Mouse (Mus musculus): ENCODE measurements around the gene Defb29. TPM values are rescaled to one million over a fixed set of nuclear protein-coding genes. Genes with fewer than 3 reads are reported as not detected.

Gene Defb29
- polyA plus RNA-seq, 1 experiment from 2014 or later, result not detected

DNA sequence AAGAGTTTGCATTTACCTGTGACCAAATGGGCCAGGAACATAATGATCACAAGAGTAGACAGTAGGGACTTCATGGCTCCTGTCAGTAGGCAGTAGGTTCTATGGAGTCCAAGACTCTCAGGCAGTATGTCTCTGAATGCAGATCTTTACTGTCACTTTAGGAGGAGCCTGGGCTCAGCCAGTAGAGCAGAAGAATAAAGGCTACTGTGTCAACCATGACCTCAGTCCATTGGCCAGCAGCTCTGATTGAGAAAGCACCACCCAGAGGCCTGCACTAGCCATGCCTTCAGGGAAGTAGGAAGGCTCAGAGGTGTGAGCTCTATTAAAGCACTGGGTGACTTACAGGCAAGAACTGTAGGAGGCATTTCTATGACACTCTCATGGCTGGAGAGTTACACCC is 49.9 kb downstream of the Defb29 start, which contains the start of gene Defb22:
TSS of gene Defb22 (minus strand) at position 101 of the 400 bp plus-strand sequence.
- H3K4me3 ChIP-seq, result no peak within 1 kb of the TSS
- no peak for DNase-seq (ENCODE audit: low spot score)
- H3K4me1 ChIP-seq, result peaks cover 7% of the 10 kb centered on the region; the same call in 1 of the 2 replicates
- no peaks in the 10 kb centered on the region for H3K36me3 ChIP-seq
- H3K27ac ChIP-seq, result no peak within 1 kb of the TSS
- no peaks in the 10 kb centered on the region for H3K9me3 ChIP-seq (replicated peaks)
- no peaks in the 10 kb centered on the region for H3K27me3 ChIP-seq (ENCODE audit: low read depth, poor library complexity, severe bottlenecking)

Other genes starting within 250 kb of the Defb29 start
- gene Tbc1d20, start 246.3 kb downstream of the Defb29 start, polyA plus RNA-seq (2016; fragmentation: Nextera tagmentation; extraction: Ambion mirVana), result 31.2 and 37.1 TPM in 2 replicates
- 85.8 and 92.6 TPM in 2 replicates for gene Rbck1, start 207.4 kb downstream of the Defb29 start, polyA plus RNA-seq (2016; fragmentation: Nextera tagmentation; extraction: Ambion mirVana)
- 2.6 and 3.2 TPM in 2 replicates for gene Trib3, start 196.1 kb downstream of the Defb29 start, polyA plus RNA-seq (2016; fragmentation: Nextera tagmentation; extraction: Ambion mirVana)
- gene Nrsn2, start 163.5 kb downstream of the Defb29 start, polyA plus RNA-seq (2016; fragmentation: Nextera tagmentation; extraction: Ambion mirVana), result 0.59 and 1.4 TPM in 2 replicates
- gene Sox12, start 142.0 kb downstream of the Defb29 start, polyA plus RNA-seq (2016; fragmentation: Nextera tagmentation; extraction: Ambion mirVana), result 9.9 and 11.8 TPM in 2 replicates
- 64.9 and 67.2 TPM in 2 replicates for gene Zcchc3, start 125.1 kb downstream of the Defb29 start, polyA plus RNA-seq (2016; fragmentation: Nextera tagmentation; extraction: Ambion mirVana)
- gene 6820408C15Rik, start 124.5 kb downstream of the Defb29 start, polyA plus RNA-seq (2016; fragmentation: Nextera tagmentation; extraction: Ambion mirVana), result 0.40 and 0.61 TPM in 2 replicates
- gene Defb23, start 75.5 kb downstream of the Defb29 start, polyA plus RNA-seq (2016; fragmentation: Nextera tagmentation; extraction: Ambion mirVana), result not detected in 2 replicates
- not detected in 2 replicates for gene Defb20, start 63.0 kb downstream of the Defb29 start, polyA plus RNA-seq (2016; fragmentation: Nextera tagmentation; extraction: Ambion mirVana)
- not detected in 2 replicates for gene Defb22, start 50.0 kb downstream of the Defb29 start, polyA plus RNA-seq (2016; fragmentation: Nextera tagmentation; extraction: Ambion mirVana)
- not detected in 2 replicates for gene Defb26, start 28.4 kb downstream of the Defb29 start, polyA plus RNA-seq (2016; fragmentation: Nextera tagmentation; extraction: Ambion mirVana)
- gene Defb28, start 21.8 kb downstream of the Defb29 start, polyA plus RNA-seq (2016; fragmentation: Nextera tagmentation; extraction: Ambion mirVana), result not detected in 2 replicates
- gene Gm17416, start 29.2 kb upstream of the Defb29 start, polyA plus RNA-seq (2016; fragmentation: Nextera tagmentation; extraction: Ambion mirVana), result not detected in 2 replicates
- gene Defb21, start 32.6 kb upstream of the Defb29 start, polyA plus RNA-seq (2016; fragmentation: Nextera tagmentation; extraction: Ambion mirVana), result not detected in 2 replicates
- not detected in 2 replicates for gene Defb19, start 40.2 kb upstream of the Defb29 start, polyA plus RNA-seq (2016; fragmentation: Nextera tagmentation; extraction: Ambion mirVana)
- gene Defb45, start 59.3 kb upstream of the Defb29 start, polyA plus RNA-seq (2016; fragmentation: Nextera tagmentation; extraction: Ambion mirVana), result not detected in 2 replicates
- not detected in 2 replicates for gene Defb36, start 64.2 kb upstream of the Defb29 start, polyA plus RNA-seq (2016; fragmentation: Nextera tagmentation; extraction: Ambion mirVana)
- not detected in 2 replicates for gene Defb25, start 83.0 kb upstream of the Defb29 start, polyA plus RNA-seq (2016; fragmentation: Nextera tagmentation; extraction: Ambion mirVana)
- 0.41 and 0.46 TPM in 2 replicates for gene Rem1, start 86.9 kb upstream of the Defb29 start, polyA plus RNA-seq (2016; fragmentation: Nextera tagmentation; extraction: Ambion mirVana)
- gene H13, start 129.4 kb upstream of the Defb29 start, polyA plus RNA-seq (2016; fragmentation: Nextera tagmentation; extraction: Ambion mirVana), result 104 and 118 TPM in 2 replicates
- gene Mcts2, start 146.9 kb upstream of the Defb29 start, polyA plus RNA-seq (2016; fragmentation: Nextera tagmentation; extraction: Ambion mirVana), result 38.0 and 43.9 TPM in 2 replicates
- gene Id1, start 196.2 kb upstream of the Defb29 start, polyA plus RNA-seq (2016; fragmentation: Nextera tagmentation; extraction: Ambion mirVana), result 132 and 178 TPM in 2 replicates
- gene Cox4i2, start 214.1 kb upstream of the Defb29 start, polyA plus RNA-seq (2016; fragmentation: Nextera tagmentation; extraction: Ambion mirVana), result 11.2 and 18.4 TPM in 2 replicates